Mouse (Mus musculus) kidney, adult 2 months (tissue): ENCODE measurements at regions not wholly inside any gene's neighbourhood (a gene's known extent, or its start where the extent isn't known, plus 50 kb on each side); places are given as distances from the start of the nearest gene placed in this dataset.

Source experiments
- DNase-seq: peaks from one replicate; pipeline ENCODE4 v3.0.0; 2021
- H3K27ac ChIP-seq: fragments of 200-500 bp; 2 replicates; pipeline ENCODE4 v1.5.1; 2012; ENCODE audit warnings: low read depth, low read length, control low read depth, inconsistent platforms; ENCODE audit not compliant: insufficient read depth
- H3K27me3 ChIP-seq: fragments of 200-500 bp; replicated peaks from 2 replicates; pipeline ENCODE4 v1.6.1; 2012; ENCODE audit warnings: mild to moderate bottlenecking, moderate library complexity, low read length, inconsistent platforms; ENCODE audit not compliant: control insufficient read depth, insufficient read depth
- H3K36me3 ChIP-seq: fragments of 200-500 bp; 2 replicates; pipeline ENCODE4 v1.6.1; 2012; ENCODE audit warnings: mild to moderate bottlenecking, moderate library complexity, low read length, inconsistent platforms; ENCODE audit not compliant: control insufficient read depth, insufficient read depth
- H3K4me1 ChIP-seq: fragments of 200-500 bp; 2 replicates; pipeline ENCODE4 v1.6.1; 2011; ENCODE audit warnings: low read length; ENCODE audit not compliant: control insufficient read depth, insufficient read depth
- H3K4me3 ChIP-seq: fragments of 200-500 bp; 2 replicates; pipeline ENCODE4 v1.5.1; 2011; ENCODE audit warnings: mild to moderate bottlenecking, low read depth, low read length, control low read depth; ENCODE audit not compliant: insufficient read depth
- CTCF ChIP-seq: fragments of 200-500 bp; conservative IDR thresholded peaks from 2 replicates; pipeline ENCODE4 v1.5.1; 2011; ENCODE audit warnings: low read depth, mild to moderate bottlenecking, control low read depth, low read length, moderate library complexity, mixed read lengths; ENCODE audit not compliant: insufficient read depth, insufficient read length
- POLR2A ChIP-seq: fragments of 200-500 bp; IDR thresholded peaks from one replicate; pipeline ENCODE4 v1.6.1; 2011; ENCODE audit warnings: low read depth, low read length, control low read depth
- WGBS: fragments of 180-500 bp; shearing (Covaris S2); methylation state at CpG from one replicate; pipeline ENCODE4 v1.1.7; 2018; 5-methylcytosine and 5-hydroxymethylcytosine counted together

GRCm38 (mm10) chr2:11013154-11013553 is 158.8 kb upstream of the Prkcq start:
- Histone ChIP-seq H3K27me3 (no peaks in the 10 kb centered on the region), H3K4me3 (no peak overlapping the region), H3K36me3 (no peaks in the 10 kb centered on the region), H3K27ac (no peak overlapping the region), H3K4me1 (no peaks in the 10 kb centered on the region)
- DNase-seq: no peak
- 83% methylated on average over 3 of the region's 3 CpGs for WGBS
- TF ChIP-seq CTCF (no peak), POLR2A (no peak)

GRCm38 (mm10) chr2:11016446-11016845 is 155.5 kb upstream of the Prkcq start:
- Histone ChIP-seq H3K4me1 (no peaks in the 10 kb centered on the region), H3K27me3 (no peaks in the 10 kb centered on the region), H3K4me3 (no peak overlapping the region), H3K36me3 (no peaks in the 10 kb centered on the region), H3K27ac (no peak overlapping the region)
- DNase-seq: no peak
- TF ChIP-seq CTCF (no peak), POLR2A (no peak)
- 43% methylated on average over 1 of the region's 1 CpGs for WGBS

- Histone ChIP-seq H3K4me3 (no peak overlapping the region), H3K27ac (no peak overlapping the region), H3K36me3 (no peaks in the 10 kb centered on the region), H3K27me3 (no peaks in the 10 kb centered on the region), H3K4me1 (no peaks in the 10 kb centered on the region)
- TF ChIP-seq CTCF (no peak), POLR2A (no peak)
- peak; percentile 54 for DNase-seq
- WGBS: 40% methylated on average over 4 of the region's 4 CpGs
Measured at GRCm38 (mm10) chr2:11032891-11033290, 139.0 kb upstream of the Prkcq start.

- WGBS: 51% methylated on average over 1 of the region's 1 CpGs
Measured at GRCm38 (mm10) chr2:11034178-11034577, 137.7 kb upstream of the Prkcq start.

GRCm38 (mm10) chr2:11037343-11037742 is 134.6 kb upstream of the Prkcq start:
- no peaks in the 10 kb centered on the region for H3K36me3 ChIP-seq
- WGBS: 84% methylated on average over 10 of the region's 11 CpGs
- no peaks in the 10 kb centered on the region for H3K4me1 ChIP-seq
- H3K27ac ChIP-seq: no peak overlapping the region
- TF ChIP-seq CTCF (no peak), POLR2A (no peak)
- no peak overlapping the region for H3K4me3 ChIP-seq
- no peaks in the 10 kb centered on the region for H3K27me3 ChIP-seq
- no peak for DNase-seq

More at GRCm38 (mm10) chr2:11034178-11034577, 137.7 kb upstream of the Prkcq start:
- no peaks in the 10 kb centered on the region for H3K27me3 ChIP-seq
- H3K27ac ChIP-seq: no peak overlapping the region
- H3K4me1 ChIP-seq: no peaks in the 10 kb centered on the region
- no peak for DNase-seq
- no peak overlapping the region for H3K4me3 ChIP-seq
- TF ChIP-seq POLR2A: no peak
- no peak for TF ChIP-seq CTCF
- H3K36me3 ChIP-seq: no peaks in the 10 kb centered on the region

GRCm38 (mm10) chr2:11038440-11038839 is 133.5 kb upstream of the Prkcq start:
- H3K27me3 ChIP-seq: no peaks in the 10 kb centered on the region
- WGBS: 96% methylated on average over 5 of the region's 5 CpGs

GRCm38 (mm10) chr2:11040005-11040404 is 131.9 kb upstream of the Prkcq start:
- TF ChIP-seq POLR2A: no peak
- no peak for TF ChIP-seq CTCF
- H3K27ac ChIP-seq: no peak overlapping the region
- no peaks in the 10 kb centered on the region for H3K27me3 ChIP-seq
- no peaks in the 10 kb centered on the region for H3K4me1 ChIP-seq
- 87% methylated on average over 2 of the region's 2 CpGs for WGBS
- H3K4me3 ChIP-seq: no peak overlapping the region
- no peak for DNase-seq
- no peaks in the 10 kb centered on the region for H3K36me3 ChIP-seq

More at GRCm38 (mm10) chr2:11038440-11038839, 133.5 kb upstream of the Prkcq start:
- TF ChIP-seq CTCF (no peak), POLR2A (no peak)
- no peaks in the 10 kb centered on the region for H3K36me3 ChIP-seq
- H3K27ac ChIP-seq: no peak overlapping the region
- no peak for DNase-seq
- no peak overlapping the region for H3K4me3 ChIP-seq
- H3K4me1 ChIP-seq: no peaks in the 10 kb centered on the region

GRCm38 (mm10) chr2:11044727-11045274 is 127.1 kb upstream of the Prkcq start:
- Histone ChIP-seq H3K4me1 (no peaks in the 10 kb centered on the region), H3K4me3 (no peak overlapping the region), H3K36me3 (no peaks in the 10 kb centered on the region), H3K27ac (no peak overlapping the region), H3K27me3 (no peaks in the 10 kb centered on the region)
- WGBS: 80% methylated on average over 3 of the region's 3 CpGs
- DNase-seq: no peak
- TF ChIP-seq CTCF (no peak), POLR2A (no peak)
